Mouse (Mus musculus) left cerebral cortex, adult 8-10 months (tissue): Measurements from ENCODE around the gene Tmem208. TPM values are rescaled to one million over a fixed set of nuclear protein-coding genes. Genes with fewer than 3 reads are reported as not detected.

Source experiments
- DNase-seq, 2 experiments: peaks; one replicate each; pipeline ENCODE4 v3.0.0; 2022; ENCODE audit warnings: low spot score in 2 of 2
- total RNA-seq, 4 experiments: library from RNA; stranded (reverse); gene quantifications; 2 replicates each; pipeline ENCODE4 v1.2.4; 2022

The Tmem208 gene
- total RNA-seq, 4 experiments from 2014 or later, result 33.7 to 46.5 (median 40.0) TPM

DNA sequence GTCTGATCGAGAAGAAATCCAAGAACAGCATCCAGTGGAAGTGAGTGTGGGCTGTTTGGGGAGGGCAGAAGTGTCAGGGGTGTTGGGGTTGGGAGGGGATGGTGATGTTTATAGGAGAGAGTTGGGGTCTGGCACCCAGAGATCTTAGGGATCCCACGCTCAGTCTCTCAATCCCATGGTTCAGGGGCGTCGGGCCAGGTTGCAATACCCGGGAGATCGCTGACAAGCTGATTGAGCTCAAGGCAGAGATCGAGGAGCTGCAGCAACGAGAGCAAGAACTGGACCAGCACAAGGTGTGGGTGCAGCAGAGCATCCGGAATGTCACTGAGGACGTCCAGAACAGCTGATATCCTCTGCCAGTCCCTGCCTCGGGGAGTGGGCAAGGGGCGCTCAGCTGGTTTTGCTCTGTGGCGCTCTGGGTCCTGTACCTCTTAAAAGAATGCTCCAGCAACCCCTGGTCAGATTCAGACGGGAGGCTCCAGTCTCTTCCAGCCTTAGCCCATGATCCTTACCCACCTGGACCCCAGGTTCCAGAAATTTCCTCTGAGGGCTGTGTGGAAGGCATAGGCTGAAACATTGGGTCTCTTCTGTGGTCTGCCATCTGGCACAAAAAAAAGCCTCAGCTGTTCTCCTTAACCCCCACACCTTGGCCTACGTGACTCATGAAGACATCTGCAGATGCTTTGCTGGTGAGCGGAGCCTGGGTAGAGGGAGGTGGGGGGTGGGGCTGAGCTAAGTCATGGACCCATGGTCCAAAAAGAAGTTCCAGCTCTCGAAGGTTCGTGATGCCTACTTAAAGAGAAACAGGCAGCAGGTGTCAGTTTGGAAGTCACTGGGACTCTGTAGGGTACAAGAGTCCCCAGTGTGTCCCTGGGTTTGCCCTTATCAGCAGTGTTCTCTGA is 27.6 kb upstream of the Tmem208 start:
- DNase-seq, result no peak

DNA sequence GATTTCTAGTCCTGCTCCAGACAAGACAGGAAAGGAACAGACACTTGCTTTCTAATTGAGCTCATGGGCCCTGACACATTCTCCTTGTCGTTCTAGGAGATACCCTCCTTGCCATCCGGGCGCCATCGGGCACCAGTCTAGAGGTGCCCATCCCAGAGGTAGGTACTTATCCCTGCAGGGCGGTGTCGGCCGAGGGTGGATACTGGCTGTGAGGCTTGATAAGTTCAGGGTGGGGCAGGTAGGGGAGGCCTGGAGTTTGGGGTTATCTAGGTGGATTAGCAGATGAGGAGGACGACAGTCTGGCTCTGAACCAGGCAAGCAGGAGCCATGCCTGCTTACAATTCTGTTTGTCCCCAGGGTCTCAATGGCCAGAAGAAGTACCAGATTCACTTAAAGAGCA is 26.2 kb upstream of the Tmem208 start:
- no peak for DNase-seq

- DNase-seq, result no peak
These were observed 22.8 kb upstream of the Tmem208 start for GRCm38 (mm10) chr8:105303396-105303795.

DNA sequence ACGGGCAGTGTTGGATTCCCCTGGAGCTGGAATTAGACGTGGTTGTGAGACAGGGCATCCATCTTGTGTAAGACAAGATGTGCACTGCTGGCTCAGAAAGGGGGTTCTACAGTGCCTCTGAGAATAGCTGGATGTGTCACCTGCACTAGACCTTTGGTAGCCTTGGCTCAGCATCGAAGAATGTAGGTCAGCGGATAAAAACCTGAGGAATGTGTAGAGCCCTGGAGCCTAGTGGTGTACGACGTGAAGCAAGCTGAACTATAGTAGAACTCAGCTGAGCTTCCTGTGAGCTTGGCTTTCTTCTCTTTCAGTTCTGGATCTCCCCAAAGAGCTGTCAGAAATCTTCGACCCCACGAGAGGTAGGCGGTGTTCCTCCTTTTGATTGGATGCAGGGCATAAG is 22.3 kb upstream of the Tmem208 start:
- no peak for DNase-seq

DNA sequence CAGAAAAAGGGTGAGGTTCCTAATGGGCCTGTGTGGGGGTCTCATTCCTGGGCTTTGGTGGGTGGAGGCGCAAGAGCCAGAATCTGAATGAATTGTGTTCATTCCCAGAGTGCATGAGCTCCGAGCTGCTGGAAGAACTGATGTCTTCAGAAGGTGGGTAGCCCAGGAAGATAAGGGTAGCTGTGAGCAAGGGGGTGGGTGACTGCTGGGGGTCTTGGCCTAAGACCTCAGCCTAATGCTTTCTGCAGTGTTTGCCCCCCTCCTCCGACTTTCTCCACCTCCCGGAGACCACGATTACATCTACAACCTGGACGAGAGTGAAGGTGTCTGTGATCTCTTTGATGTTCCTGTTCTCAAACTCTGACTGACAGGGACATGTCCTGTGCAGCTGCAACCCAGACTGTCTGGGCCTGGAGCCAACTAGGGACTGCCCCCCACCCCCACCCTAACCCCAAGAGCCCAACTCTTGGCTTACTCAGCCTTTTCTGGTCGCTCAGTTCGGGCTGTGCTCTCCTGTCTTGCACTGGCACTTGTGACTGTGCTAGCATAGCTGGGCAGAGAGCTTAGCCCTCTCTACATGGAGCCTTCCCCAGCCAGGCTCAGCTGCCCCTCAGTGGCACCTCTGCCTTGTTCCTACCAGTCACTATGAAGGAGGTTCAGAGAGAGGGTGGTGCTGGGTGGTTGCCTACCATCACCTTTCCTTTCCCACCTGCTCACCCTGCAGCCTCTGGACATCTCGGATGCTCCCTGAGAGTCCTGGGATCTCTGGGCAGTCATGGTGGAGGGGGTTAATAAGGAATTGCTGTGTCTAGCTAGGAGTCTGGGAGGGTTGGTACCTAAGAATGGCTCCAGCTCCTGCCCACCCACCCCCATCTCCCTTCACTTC is 21.6 kb upstream of the Tmem208 start:
- DNase-seq, result no peak

DNA sequence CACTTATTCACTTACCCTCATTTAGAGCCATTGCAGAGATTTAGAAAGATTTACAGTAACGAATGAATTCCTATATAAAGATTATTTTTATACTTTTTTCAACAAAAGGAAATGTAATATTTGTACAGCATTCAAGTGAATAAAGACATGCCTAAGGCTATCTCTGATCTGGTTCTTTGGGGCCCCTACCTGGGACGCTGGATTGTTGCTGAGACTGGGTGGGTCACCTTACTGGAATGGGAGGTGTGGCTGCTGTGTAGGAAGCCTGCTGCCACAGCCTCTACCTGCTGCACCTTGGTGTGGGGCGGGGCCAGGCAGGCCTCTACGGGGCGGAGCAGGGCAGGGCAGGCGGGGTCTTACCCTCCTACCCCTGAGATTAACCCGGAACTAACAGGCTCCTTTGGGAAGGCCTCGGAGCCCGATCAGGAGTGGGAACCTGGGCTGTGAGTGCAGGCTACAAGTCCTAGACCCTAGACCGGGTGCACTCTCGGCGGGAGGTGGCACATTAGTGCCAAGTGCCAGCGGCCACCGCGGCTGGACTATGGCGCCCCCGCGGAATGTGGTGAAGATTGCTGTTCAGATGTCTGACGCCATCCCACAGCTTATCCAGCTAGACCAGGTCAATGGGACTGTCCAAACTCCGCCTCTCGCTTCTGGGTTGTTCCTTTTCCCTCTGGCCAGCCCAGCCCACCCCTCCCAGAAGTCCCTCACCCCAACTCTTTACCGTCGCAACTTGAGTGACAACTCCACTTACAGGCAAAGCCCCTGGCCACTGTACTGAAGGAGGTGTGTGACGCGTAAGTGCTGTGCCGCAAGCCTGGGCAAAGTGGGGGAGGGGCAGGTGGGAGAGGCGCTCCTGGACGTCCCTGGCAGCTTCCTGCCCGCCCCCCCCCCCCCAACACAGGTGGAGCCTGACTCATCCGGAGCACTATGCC is 20.7 kb upstream of the Tmem208 start, which contains the start of gene Elmo3:
Gene Elmo3, plus strand, starts transcription at position 391 of the 935 bp plus-strand sequence.
- DNase-seq, result no peak

GRCm38 (mm10) chr8:105306146-105306691 is 19.9 kb upstream of the Tmem208 start:
- no peak for DNase-seq

DNA sequence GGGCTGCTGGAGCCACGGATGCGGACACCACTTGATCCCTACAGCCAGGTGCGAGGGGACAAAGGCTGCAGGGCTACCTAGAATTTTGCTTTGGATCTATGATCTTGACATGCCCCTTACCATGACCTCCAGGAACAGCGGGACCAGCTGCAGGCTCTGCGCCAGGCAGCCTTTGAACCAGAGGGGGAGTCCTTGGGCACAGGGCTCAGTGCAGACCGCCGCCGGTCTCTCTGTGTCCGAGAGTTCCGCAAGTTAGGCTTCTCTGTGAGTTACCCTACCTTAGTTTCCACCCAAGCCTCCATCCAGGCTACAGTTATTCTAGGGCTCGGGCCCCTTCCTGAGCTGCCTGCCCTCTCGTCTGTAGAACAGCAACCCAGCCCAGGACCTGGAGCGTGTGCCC is 18.5 kb upstream of the Tmem208 start:
- no peak for DNase-seq

- no peak for DNase-seq
These were observed 17.7 kb upstream of the Tmem208 start for GRCm38 (mm10) chr8:105308428-105308827.

DNA sequence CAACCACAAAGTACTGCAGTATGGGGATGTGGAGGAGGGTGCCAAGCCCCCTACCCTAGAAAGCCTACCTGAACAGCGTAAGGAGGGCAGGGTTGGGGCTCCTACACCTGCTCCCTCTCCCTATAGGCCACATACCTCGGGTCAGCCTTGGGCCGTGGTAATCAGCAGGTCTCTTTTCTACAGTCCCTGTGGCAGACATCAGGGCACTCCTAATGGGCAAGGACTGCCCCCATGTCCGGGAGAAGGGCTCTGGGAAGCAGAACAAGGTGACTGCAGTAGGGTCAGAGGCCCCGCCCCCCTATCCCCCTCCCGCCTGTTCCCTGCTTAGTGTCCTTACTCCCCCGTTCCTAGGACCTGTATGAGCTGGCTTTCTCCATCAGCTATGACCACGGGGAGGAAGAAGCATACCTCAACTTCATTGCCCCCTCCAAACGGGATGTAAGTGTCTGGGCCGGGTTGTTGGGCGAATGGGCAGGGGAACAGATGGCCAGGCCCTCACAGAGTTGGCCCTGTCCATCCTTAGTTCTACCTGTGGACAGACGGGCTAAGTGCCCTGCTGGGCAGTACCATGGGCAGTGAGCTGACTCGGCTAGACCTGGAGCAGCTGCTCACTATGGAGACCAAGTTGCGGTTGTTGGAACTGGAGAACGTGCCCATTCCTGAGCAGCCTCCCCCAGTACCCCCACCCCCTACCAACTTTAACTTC is 16.9 kb upstream of the Tmem208 start:
- DNase-seq, result no peak

DNA sequence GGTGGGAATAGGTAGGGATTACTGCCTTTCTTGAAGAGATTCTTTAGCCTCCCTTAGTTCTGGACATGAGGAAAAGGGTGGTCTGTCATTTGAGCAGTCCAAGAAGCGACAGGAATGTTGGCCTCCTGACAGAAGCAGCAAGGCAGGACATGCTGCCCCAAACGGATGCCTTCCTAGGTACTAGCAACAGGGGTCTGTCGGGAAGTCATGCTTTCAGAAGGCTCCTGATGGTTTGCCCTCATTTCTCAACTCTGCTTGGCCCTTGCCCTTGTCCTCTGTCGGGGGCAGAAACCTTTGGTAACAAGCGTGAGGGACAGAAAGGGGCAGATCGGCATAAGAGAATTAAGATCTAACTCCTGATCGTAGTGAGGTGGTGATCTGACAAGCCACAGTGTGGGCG is 16.0 kb upstream of the Tmem208 start:
- no peak for DNase-seq

- DNase-seq, result no peak
These were observed 14.4 kb upstream of the Tmem208 start for GRCm38 (mm10) chr8:105311718-105312117.

- DNase-seq, result no peak
These were observed 13.2 kb upstream of the Tmem208 start for GRCm38 (mm10) chr8:105312891-105313481.

- DNase-seq, result no peak
These were observed 12.3 kb upstream of the Tmem208 start for GRCm38 (mm10) chr8:105313622-105314402.

DNA sequence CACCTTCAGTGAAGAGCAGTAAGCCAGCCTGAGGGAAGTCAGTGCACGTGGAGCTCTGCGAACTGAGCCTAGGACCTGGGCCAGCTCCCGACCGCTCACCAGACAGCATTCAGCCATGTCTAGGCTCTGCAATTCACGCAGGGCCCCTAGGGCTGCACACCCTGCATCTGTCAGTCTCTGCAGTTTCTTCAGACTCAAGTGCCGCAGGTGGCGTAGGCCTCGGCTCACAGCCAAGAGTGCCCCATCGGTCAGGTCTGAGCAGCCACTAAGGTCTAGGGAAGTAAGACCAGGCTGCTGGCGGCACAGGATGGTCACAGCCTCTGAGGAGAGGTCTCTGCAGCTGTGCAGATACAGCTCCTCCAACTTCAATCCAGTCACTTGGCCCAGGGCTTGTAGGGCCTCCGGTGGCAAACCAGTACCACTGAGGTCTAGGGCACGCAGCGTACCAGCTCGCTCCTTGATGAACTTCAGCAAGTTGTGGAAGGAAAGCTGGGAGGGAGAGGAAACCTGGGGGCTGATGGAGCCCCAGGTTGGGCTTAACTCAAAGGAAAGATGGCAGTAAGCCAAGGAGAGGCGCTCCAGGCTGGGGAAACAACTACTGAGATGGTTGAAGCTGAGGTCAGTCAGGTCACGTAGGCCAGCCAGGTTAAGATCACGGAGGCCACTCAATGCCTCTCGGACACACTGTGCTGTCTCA is 10.9 kb upstream of the Tmem208 start:
- no peak for DNase-seq

- DNase-seq, result no peak
These were observed 8.2 kb upstream of the Tmem208 start for GRCm38 (mm10) chr8:105317941-105318340.

DNA sequence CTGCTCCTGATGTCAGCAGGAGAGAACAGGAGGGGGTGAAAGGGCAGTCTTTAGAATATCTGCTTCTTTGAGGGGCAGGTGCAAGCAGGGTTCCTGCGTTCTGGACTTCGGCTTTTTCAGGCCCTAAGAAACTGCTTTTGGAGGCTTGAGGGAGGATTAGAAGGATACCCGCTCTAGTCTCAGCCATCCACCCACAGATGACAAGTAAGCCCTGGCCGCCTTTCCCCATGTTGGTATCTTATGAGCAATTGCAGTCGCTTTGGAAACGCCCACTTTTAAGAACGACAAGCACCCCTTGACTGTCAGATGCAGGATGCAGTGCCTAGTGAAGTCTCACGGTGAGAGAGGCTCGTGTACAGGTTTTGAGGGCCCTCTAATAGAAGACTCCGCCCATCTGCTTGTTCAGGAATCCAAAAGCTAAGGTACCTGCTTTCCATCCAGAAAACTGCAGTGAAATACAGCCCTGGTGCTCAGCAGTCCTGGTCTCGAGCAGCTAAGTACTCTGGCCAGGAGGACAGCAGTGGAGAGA is 7.4 kb upstream of the Tmem208 start:
- no peak for DNase-seq

DNA sequence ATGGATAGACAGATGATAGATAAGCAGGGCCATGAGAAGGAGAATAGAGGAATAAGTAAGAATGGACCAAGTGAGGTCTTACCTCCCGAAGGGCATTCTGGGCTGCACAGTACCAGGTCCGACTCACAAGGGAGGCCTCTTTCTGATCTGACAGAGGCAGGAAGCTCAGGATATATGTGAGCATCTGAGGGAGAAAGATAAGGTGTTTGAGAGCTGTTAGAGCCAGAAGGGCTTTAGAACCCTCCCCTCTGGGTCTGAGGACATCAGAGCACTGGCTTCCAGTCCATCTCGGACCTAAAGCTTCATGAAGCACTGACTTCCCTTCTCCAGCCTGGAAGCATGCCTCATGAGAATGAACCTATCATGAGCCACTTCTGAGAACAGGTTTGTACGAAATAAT is 3.0 kb upstream of the Tmem208 start:
- no peak for DNase-seq
